ENCODE assay signal across 10 mouse cellular contexts in genomic region chr6:29695290-29695674, GRCm38 (mm10). TPM values are rescaled to one million over a fixed set of nuclear protein-coding genes. Genes with fewer than 3 reads are reported as not detected.
DNase-seq lines count a peak whose midpoint lies in the region; ATAC-seq and TF ChIP-seq lines count a peak whose summit lies in the region.
"Had no signal": no experiment of that assay in that cellular context is flagged by ENCODE, and none has a peak within 500 bp of the region (broad histone marks: within the 10 kb centered on the region; RNA-seq: fewer than 3 reads in every experiment).

No protein-coding gene starts in this region.

- peaks cover 12% of the 10 kb centered on the region for H3K4me1 ChIP-seq in heart, embryonic 13.5 days
- peaks cover 4% of the 10 kb centered on the region; the same call in 1 of the 2 replicates for H3K4me1 ChIP-seq in spleen, adult 2 months (ENCODE audit: control insufficient read depth, insufficient read depth, insufficient read length)
- peaks cover 9% of the 10 kb centered on the region for H3K4me1 ChIP-seq in liver, adult 2 months (ENCODE audit: control insufficient read depth, insufficient read depth, low read length)
- peaks cover 15% of the 10 kb centered on the region for H3K4me1 ChIP-seq in olfactory bulb, adult 2 months (ENCODE audit: control insufficient read depth, insufficient read depth, low read length)

- no peak for TF ChIP-seq POLR2A in spleen, adult 2 months (IDR thresholded peaks at IDR 0.05; ENCODE audit: low read depth, low read length)
- TF ChIP-seq POLR2A in liver, adult 2 months (IDR thresholded peaks at IDR 0.05; ENCODE audit: extremely low read depth, insufficient read depth, low read length), result no peak
- no peak for TF ChIP-seq POLR2A in olfactory bulb, adult 2 months (IDR thresholded peaks at IDR 0.05; ENCODE audit: insufficient read depth, low read depth, low read length)

- H3K9ac ChIP-seq in heart, embryonic 13.5 days, result peak overlapping the region; percentile 89; the same call in 1 of the 2 replicates
- H3K9ac ChIP-seq in liver, adult 2 months (ENCODE audit: low read depth, low read length), result no peak overlapping the region

- H3K36me3 ChIP-seq in heart, embryonic 13.5 days, result no peaks in the 10 kb centered on the region
- H3K36me3 ChIP-seq in spleen, adult 2 months (ENCODE audit: control insufficient read depth, insufficient read depth, low read length), result no peaks in the 10 kb centered on the region
- no peaks in the 10 kb centered on the region for H3K36me3 ChIP-seq in liver, adult 2 months (ENCODE audit: control insufficient read depth, insufficient read depth, low read length)

- no peaks in the 10 kb centered on the region for H3K9me3 ChIP-seq in heart, embryonic 13.5 days

- peak overlapping the region; percentile 99 for H3K4me2 ChIP-seq in heart, embryonic 13.5 days

- no peak for ATAC-seq in heart, embryonic 13.5 days (ENCODE audit: extremely low read depth, insufficient number of reproducible peaks, low FRiP score, low TSS enrichment)
- ATAC-seq: lung, postnatal 0 days had no signal

- TF ChIP-seq CTCF in spleen, adult 2 months (IDR thresholded peaks at IDR 0.05; ENCODE audit: extremely low read depth, insufficient read depth, insufficient read length, insufficient replicate concordance), result no peak
- no peak for TF ChIP-seq CTCF in liver, adult 2 months (IDR thresholded peaks at IDR 0.05; ENCODE audit: low read depth, low read length)
- no peak for TF ChIP-seq CTCF in olfactory bulb, adult 2 months (IDR thresholded peaks at IDR 0.05; ENCODE audit: insufficient read depth, low read depth, low read length)

- H3K27ac ChIP-seq in heart, embryonic 13.5 days (replicated peaks), result no peak overlapping the region
- peak overlapping the region; percentile 58 for H3K27ac ChIP-seq in spleen, adult 2 months (ENCODE audit: insufficient read depth, low read length)
- H3K27ac ChIP-seq in liver, adult 2 months (replicated peaks; ENCODE audit: insufficient read depth, low read depth, low read length), result no peak overlapping the region
- no peak overlapping the region for H3K27ac ChIP-seq in olfactory bulb, adult 2 months (ENCODE audit: insufficient read depth, low read depth, low read length)

- DNase-seq in heart, postnatal 4 days, result no peak
- DNase-seq in spleen, adult 2 months (ENCODE audit: low read depth in 1 of 2, low spot score in 2 of 2), result no peak
- no peak for DNase-seq in spleen, postnatal 14 days (ENCODE audit: low spot score in 2 of 2)
- peak; percentile 48 for DNase-seq in liver, adult 2 months (ENCODE audit: extremely low read depth, low read depth, low spot score)
- DNase-seq in adrenal gland, adult (ENCODE audit: inconsistent age in 2 of 2, low spot score in 1 of 2), result no peak
- DNase-seq in adrenal gland, postnatal 36 days, result no peak
- DNase-seq: adrenal gland, postnatal 10 days had no signal

- 47% methylated on average over 3 of the region's 3 CpGs for WGBS in heart, embryonic 13.5 days
- 82% methylated on average over 3 of the region's 3 CpGs for WGBS in spleen, adult 2 months
- 29% methylated on average over 3 of the region's 3 CpGs for WGBS in liver, adult 2 months
- 44% methylated on average over 3 of the region's 3 CpGs for WGBS in olfactory bulb, adult 2 months

- peaks cover 12% of the 10 kb centered on the region; the same call in 1 of the 2 replicates for H3K79me2 ChIP-seq in liver, adult 2 months (ENCODE audit: control insufficient read depth, insufficient read depth, low read length)

- peaks cover 43% of the 10 kb centered on the region for H3K27me3 ChIP-seq in heart, embryonic 13.5 days (replicated peaks)
- peaks cover 9% of the 10 kb centered on the region; the same call in 1 of the 2 replicates for H3K27me3 ChIP-seq in spleen, adult 2 months (ENCODE audit: control insufficient read depth, insufficient read depth, low read length)
- no peaks in the 10 kb centered on the region for H3K27me3 ChIP-seq in liver, adult 2 months (ENCODE audit: control insufficient read depth, insufficient read depth, low read length)

- H3K4me3 ChIP-seq in heart, embryonic 13.5 days, result peak overlapping the region; percentile 86
- H3K4me3 ChIP-seq in spleen, adult 2 months (ENCODE audit: extremely low read depth, insufficient read depth, insufficient read length), result peak overlapping the region; percentile 63
- peak overlapping the region; percentile 76; the same call in 1 of the 2 replicates for H3K4me3 ChIP-seq in liver, adult 2 months (ENCODE audit: insufficient read depth, low read depth, low read length)
- peak overlapping the region; percentile 31 for H3K4me3 ChIP-seq in olfactory bulb, adult 2 months (ENCODE audit: insufficient read depth, low read depth, low read length)

RNA-seq across cellular contexts. Expression of gene Tspan33, which starts 1.3 kb away (rescaled TPM):
- 5.8 and 9.4 TPM in 2 replicates for polyA plus RNA-seq in heart, embryonic 13.5 days (2015; fragmentation: Nextera tagmentation; extraction: Ambion mirVana)
- total RNA-seq in heart, postnatal 4 days (2021), result 1 to 10 TPM in 1 of 2 experiments, under 1 TPM in 1; 0.93 to 1.4 TPM
- 53.8 and 55.2 TPM in 2 replicates for polyA plus RNA-seq in spleen, adult 2 months (2012; rRNA removed)
- 4.2 and 9.3 TPM in 2 replicates for total RNA-seq in liver, adult 2 months (2014; rRNA removed)
- 7.0 and 8.5 TPM in 2 replicates for polyA plus RNA-seq in liver, adult 2 months (2012; rRNA removed)
- not detected in 2 replicates for polyA plus RNA-seq in olfactory bulb, adult 2 months (2012; ENCODE audit: insufficient read depth, insufficient read length, low replicate concordance, missing spikeins)
- total RNA-seq in adrenal gland, postnatal 36 days (2021), result 1 to 10 TPM; 1.7 to 2.0 TPM

RNA-seq across cellular contexts. Expression of gene Smo, which starts 40.0 kb away (rescaled TPM):
- 16.4 and 17.4 TPM in 2 replicates for polyA plus RNA-seq in heart, embryonic 13.5 days (2015; fragmentation: Nextera tagmentation; extraction: Ambion mirVana)
- total RNA-seq in heart, postnatal 4 days (2021), result 10 to 100 TPM; 29.5 to 30.3 TPM
- 7.2 and 8.8 TPM in 2 replicates for polyA plus RNA-seq in spleen, adult 2 months (2012; rRNA removed)
- total RNA-seq in liver, adult 2 months (2014; rRNA removed), result 4.1 and 5.0 TPM in 2 replicates
- 6.7 and 10.5 TPM in 2 replicates for polyA plus RNA-seq in liver, adult 2 months (2012; rRNA removed)
- polyA plus RNA-seq in olfactory bulb, adult 2 months (2012; ENCODE audit: insufficient read depth, insufficient read length, low replicate concordance, missing spikeins), result not detected in 2 replicates
- total RNA-seq in adrenal gland, postnatal 36 days (2021), result 10 to 100 TPM; 41.6 to 50.4 TPM

Comparison
In these comparisons a context has a peak if more than half of its experiments do, and no peak if none do; other contexts are left out.
1. H3K4me3 ChIP-seq: peak in every context shown above with its lines; median percentile 86 in heart, embryonic 13.5 days; 76 in liver, adult 2 months; 63 in spleen, adult 2 months; 31 in olfactory bulb, adult 2 months.